Mouse (Mus musculus) embryonic facial prominence, embryonic 10.5 days (tissue): ENCODE measurements around the gene Slc6a9. TPM values are rescaled to one million over a fixed set of nuclear protein-coding genes. Genes with fewer than 3 reads are reported as not detected.

ENCODE experiments used
- DNase-seq: peaks from one replicate; pipeline ENCODE4 v3.0.0-alpha.2; 2017; ENCODE audit warnings: low spot score
- H3K27ac ChIP-seq: fragments of 300-500 bp; sonication (generic); replicated peaks from 2 replicates; pipeline ENCODE4 v1.5.1; 2016; ENCODE audit warnings: mild to moderate bottlenecking
- H3K27me3 ChIP-seq: fragments of 300-500 bp; sonication (generic); replicated peaks from 2 replicates; pipeline ENCODE4 v1.6.1; 2016; ENCODE audit warnings: low read depth, mild to moderate bottlenecking; ENCODE audit not compliant: poor library complexity, severe bottlenecking
- H3K36me3 ChIP-seq: fragments of 300-500 bp; sonication (generic); replicated peaks from 2 replicates; pipeline ENCODE4 v1.6.1; 2016; ENCODE audit warnings: mild to moderate bottlenecking, moderate library complexity
- H3K4me1 ChIP-seq: fragments of 300-500 bp; sonication (generic); 2 replicates; pipeline ENCODE4 v1.6.1; 2016
- H3K4me3 ChIP-seq: fragments of 300-500 bp; sonication (generic); 2 replicates; pipeline ENCODE4 v1.5.1; 2016; ENCODE audit warnings: mild to moderate bottlenecking, moderate library complexity
- H3K9me3 ChIP-seq: fragments of 300-500 bp; sonication (generic); 2 replicates; pipeline ENCODE4 v1.6.1; 2016; ENCODE audit warnings: mild to moderate bottlenecking
- WGBS: fragments of 180-500 bp; shearing (Covaris S2); methylation state at CpG from one replicate; pipeline ENCODE4 v1.1.7; 2016; 5-methylcytosine and 5-hydroxymethylcytosine counted together
- polyA plus RNA-seq: library from polyadenylated mRNA; unstranded; fragments of >200 nt; fragmentation: Nextera tagmentation; extraction: Ambion mirVana; gene quantifications from 2 replicates; pipeline ENCODE4 v1.2.1, GENCODE M21; 2016

The Slc6a9 gene
- polyA plus RNA-seq, 1 experiment from 2014 or later: 8.2 TPM

GRCm38 (mm10) chr4:117830124-117830551, 4.2 kb upstream of the Slc6a9 start:
- WGBS: 16% methylated on average over 5 of the region's 5 CpGs
- Histone ChIP-seq H3K27ac (peak overlapping the region; percentile 26; the same call in 1 of the 2 replicates), H3K4me3 (peak overlapping the region; percentile 25)

DNA sequence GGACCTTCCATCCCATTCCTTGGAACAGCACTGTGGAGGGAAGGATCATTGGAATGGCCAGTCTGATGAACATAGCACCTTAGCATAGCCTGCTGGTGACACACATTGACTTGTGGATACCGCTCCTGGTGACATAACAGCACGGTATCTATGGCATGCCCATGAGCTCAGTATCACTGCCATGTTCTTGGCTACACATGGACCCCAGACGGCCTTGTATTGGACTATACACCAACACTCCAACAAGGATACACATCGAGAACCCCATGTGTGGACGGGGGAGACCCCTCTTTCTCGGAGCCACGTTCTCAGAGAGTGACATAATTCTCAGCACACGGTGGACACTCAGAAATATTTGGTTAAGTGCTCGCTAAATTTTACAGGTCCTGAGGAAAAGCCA, 3.5 kb upstream of the Slc6a9 start:
- DNase-seq: no peak

More at GRCm38 (mm10) chr4:117830124-117830551, 4.2 kb upstream of the Slc6a9 start:
- peaks cover 44% of the 10 kb centered on the region for H3K27me3 ChIP-seq
- no peak for DNase-seq
- peaks cover 22% of the 10 kb centered on the region for H3K4me1 ChIP-seq
- no peaks in the 10 kb centered on the region for H3K9me3 ChIP-seq
- H3K36me3 ChIP-seq: no peaks in the 10 kb centered on the region

DNA sequence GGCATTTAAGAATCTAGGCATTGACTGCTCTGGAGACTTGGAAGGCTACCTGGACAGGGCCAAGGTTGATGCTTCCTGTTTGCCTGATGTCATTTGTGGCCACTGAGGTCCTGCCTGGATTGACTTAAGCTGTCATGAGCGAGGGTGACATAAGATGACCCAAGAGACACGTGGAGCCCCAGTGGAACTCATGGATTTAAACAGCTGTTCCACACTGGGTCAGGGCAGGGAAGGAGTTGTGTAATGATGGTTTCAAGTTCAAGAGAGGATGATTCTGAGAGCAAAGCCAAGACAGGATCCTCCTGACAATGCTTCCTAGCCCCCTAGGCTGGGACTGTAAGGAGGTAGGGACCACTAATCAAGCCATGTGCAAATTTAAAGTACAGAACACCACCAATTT, 2.8 kb upstream of the Slc6a9 start:
- Histone ChIP-seq H3K36me3 (no peaks in the 10 kb centered on the region), H3K27me3 (peaks cover 44% of the 10 kb centered on the region), H3K27ac (no peak overlapping the region), H3K9me3 (no peaks in the 10 kb centered on the region), H3K4me3 (no peak overlapping the region), H3K4me1 (peaks cover 34% of the 10 kb centered on the region)
- no peak for DNase-seq
- 64% methylated on average over 2 of the region's 2 CpGs for WGBS

More for the DNA sequence above, 3.5 kb upstream of the Slc6a9 start:
- peaks cover 28% of the 10 kb centered on the region for H3K4me1 ChIP-seq
- H3K36me3 ChIP-seq: no peaks in the 10 kb centered on the region
- H3K27me3 ChIP-seq: peaks cover 44% of the 10 kb centered on the region
- no peak overlapping the region; the same call in 1 of the 2 replicates for H3K27ac ChIP-seq
- H3K4me3 ChIP-seq: no peak overlapping the region
- no peaks in the 10 kb centered on the region for H3K9me3 ChIP-seq
- 90% methylated on average over 9 of the region's 9 CpGs for WGBS

- Histone ChIP-seq H3K9me3 (no peaks in the 10 kb centered on the region), H3K27ac (no peak overlapping the region), H3K4me1 (peaks cover 37% of the 10 kb centered on the region), H3K27me3 (peaks cover 44% of the 10 kb centered on the region), H3K4me3 (no peak overlapping the region), H3K36me3 (no peaks in the 10 kb centered on the region)
- no peak for DNase-seq
- WGBS: 77% methylated on average over 9 of the region's 9 CpGs
Measured at GRCm38 (mm10) chr4:117831920-117832691, 2.2 kb upstream of the Slc6a9 start.

DNA sequence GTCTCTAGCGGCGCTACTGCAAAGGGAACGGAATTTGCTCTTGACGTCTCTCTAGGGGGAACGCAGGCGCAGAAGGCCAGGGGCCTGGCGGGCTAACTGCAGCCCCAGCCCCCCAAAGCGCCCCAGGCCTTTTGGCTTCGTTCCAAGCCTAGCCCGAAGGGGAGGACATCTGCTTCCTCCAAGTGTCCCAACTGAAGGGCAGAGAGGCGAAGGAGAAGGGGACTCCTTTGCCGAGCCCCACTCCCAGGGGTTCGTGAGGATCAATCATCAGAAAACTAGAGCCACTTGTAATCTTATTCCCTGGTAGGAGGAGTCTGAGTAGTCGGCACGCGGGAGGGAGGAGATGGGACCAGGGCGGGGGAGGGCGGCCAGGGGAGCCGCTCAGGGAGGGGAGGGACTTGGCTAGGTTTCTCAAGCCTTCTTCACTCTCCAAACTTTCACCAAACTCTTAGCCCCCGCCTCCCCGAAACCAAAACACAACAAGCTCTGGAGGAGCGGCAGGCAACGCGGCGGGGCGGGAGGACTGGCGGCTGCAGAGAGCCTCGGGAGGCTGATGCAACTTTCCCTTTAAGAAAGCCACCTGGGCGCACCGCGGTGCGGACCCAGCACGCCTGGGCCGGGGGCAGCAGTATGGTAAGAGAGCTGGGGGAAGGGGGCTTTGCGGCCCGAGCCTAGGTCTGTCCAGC, 682 bp downstream of the Slc6a9 start:
- peak overlapping the region; percentile 91 for H3K27ac ChIP-seq
- DNase-seq: peak; percentile 89
- peak overlapping the region; percentile 85 for H3K4me3 ChIP-seq
- no peaks in the 10 kb centered on the region for H3K36me3 ChIP-seq
- H3K27me3 ChIP-seq: peaks cover 40% of the 10 kb centered on the region
- H3K9me3 ChIP-seq: no peaks in the 10 kb centered on the region
- under 1% methylated on average over 36 of the region's 36 CpGs for WGBS
- peaks cover 32% of the 10 kb centered on the region for H3K4me1 ChIP-seq

DNA sequence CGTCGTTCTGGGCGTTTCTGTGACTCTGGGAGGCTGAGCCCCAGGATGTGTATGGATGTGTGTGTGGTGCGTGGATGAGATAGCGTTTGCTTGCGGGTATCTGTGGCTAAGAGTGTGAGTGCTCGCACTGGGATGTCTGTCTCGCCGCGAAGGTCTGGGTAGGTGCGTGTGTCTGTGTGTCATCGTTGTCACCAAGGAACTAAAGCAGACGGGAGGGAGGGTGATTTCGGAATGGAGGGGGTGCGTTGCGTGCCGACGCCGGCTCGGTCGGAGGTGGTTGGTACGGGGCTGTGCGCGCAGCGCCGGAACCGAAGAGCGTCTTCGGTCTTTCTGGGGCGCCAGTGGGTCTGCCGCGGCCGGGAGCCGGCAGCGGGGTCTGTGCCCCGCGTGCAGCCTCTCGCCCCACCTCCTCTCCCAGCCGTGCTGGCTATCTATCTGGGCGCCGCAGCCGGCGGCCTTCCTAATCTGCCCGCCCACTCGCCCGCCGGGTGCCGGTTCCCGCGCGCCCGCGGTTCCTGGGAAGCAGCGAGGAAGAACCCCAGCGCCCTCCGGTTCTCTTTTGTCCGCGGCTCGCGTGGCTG, 1.3 kb downstream of the Slc6a9 start:
- Histone ChIP-seq H3K36me3 (no peaks in the 10 kb centered on the region), H3K27me3 (peaks cover 34% of the 10 kb centered on the region), H3K27ac (peak overlapping the region; percentile 91), H3K4me1 (peaks cover 27% of the 10 kb centered on the region), H3K4me3 (peak overlapping the region; percentile 85), H3K9me3 (no peaks in the 10 kb centered on the region)
- under 1% methylated on average over 60 of the region's 60 CpGs for WGBS
- peak; percentile 62 for DNase-seq

DNA sequence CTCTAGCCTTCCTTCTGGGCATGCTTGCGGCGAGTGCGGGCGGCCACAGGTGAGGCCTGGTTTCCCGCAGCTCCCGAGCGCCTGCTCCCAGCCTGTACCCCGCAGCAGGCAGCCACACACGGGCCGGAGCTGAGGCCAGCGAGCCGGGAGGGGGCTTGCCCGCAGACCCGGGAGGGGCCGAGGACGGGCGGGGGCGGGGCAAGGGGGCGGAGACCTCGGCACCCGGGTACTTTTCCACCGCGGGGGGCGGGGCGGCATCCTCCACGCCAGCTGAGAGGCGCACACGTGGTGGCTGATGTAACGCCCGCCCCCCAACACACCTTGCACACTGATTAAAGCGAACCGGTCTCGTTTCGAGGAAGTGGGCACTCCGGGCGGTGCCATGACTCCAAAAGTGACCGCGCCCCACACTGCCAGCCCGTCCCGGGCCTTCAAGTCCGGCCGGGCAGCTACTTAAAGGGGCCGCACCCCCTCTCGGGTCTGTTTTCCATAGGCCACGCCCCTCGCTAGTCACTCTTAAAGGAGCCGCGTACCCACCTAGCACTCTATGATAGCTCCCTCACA, 2.0 kb downstream of the Slc6a9 start:
- Histone ChIP-seq H3K27ac (peak overlapping the region; percentile 91), H3K9me3 (no peaks in the 10 kb centered on the region), H3K4me3 (peak overlapping the region; percentile 85), H3K4me1 (peaks cover 27% of the 10 kb centered on the region), H3K27me3 (peaks cover 27% of the 10 kb centered on the region), H3K36me3 (no peaks in the 10 kb centered on the region)
- DNase-seq: peak; percentile 94
- under 1% methylated on average over 48 of the region's 48 CpGs for WGBS

DNA sequence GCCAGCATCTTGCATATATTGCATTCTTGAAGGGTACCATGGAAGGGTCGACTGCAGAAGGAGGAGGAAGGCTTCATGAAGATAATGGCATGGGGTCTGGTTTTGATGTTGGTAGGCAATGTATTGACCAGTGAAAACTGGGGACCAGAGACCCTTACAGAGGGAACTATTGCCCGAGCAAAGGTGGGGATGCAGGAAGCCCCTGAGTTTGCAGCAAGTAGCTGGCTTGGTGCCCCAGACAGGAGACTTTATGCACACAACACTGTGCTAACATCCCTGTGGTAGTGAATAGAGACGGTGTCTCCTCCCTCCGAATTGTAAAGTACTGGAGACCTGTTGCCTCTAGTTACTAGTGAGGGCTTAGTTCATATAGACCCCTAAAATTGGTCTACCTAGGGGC, 3.0 kb downstream of the Slc6a9 start:
- Histone ChIP-seq H3K27me3 (peaks cover 18% of the 10 kb centered on the region), H3K4me1 (peaks cover 27% of the 10 kb centered on the region), H3K4me3 (peak overlapping the region; percentile 85; the same call in 1 of the 2 replicates), H3K9me3 (no peaks in the 10 kb centered on the region), H3K36me3 (no peaks in the 10 kb centered on the region), H3K27ac (0 out of 2 replicates have a peak overlapping the region, but pooled peaks have one; percentile 91)
- WGBS: 66% methylated on average over 4 of the region's 4 CpGs
- DNase-seq: no peak

DNA sequence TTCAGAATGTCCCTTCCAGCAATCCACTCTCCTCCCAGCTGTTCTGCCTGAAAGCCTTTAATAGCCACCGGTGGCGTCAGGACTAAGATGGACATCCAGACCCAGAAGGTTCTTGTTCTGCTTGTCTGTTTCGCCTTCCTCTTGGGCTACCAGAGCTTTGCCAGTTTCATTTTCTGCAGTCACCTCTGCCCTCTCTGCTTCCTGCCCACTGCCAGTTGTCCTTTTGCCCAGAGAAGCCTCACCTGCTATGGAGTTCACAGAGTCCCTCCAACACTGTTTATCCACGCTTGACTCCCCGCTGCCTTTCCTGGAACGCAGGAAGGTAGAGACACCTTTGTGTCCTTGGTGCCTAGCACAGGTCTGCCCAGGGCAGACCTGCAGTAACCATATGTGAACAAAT, 5.1 kb downstream of the Slc6a9 start:
- no peaks in the 10 kb centered on the region for H3K9me3 ChIP-seq
- H3K36me3 ChIP-seq: no peaks in the 10 kb centered on the region
- 78% methylated on average over 6 of the region's 6 CpGs for WGBS
- H3K4me3 ChIP-seq: no peak overlapping the region
- H3K4me1 ChIP-seq: peaks cover 23% of the 10 kb centered on the region
- H3K27me3 ChIP-seq: peaks cover 5% of the 10 kb centered on the region
- DNase-seq: no peak
- no peak overlapping the region for H3K27ac ChIP-seq

GRCm38 (mm10) chr4:117840821-117841220, 6.5 kb downstream of the Slc6a9 start:
- no peaks in the 10 kb centered on the region for H3K9me3 ChIP-seq
- no peaks in the 10 kb centered on the region for H3K27me3 ChIP-seq
- peaks cover 7% of the 10 kb centered on the region; the same call in 1 of the 2 replicates for H3K36me3 ChIP-seq
- H3K4me3 ChIP-seq: no peak overlapping the region
- H3K27ac ChIP-seq: no peak overlapping the region
- no peak for DNase-seq
- WGBS: 90% methylated on average over 5 of the region's 5 CpGs
- H3K4me1 ChIP-seq: peaks cover 8% of the 10 kb centered on the region; the same call in 1 of the 2 replicates

DNA sequence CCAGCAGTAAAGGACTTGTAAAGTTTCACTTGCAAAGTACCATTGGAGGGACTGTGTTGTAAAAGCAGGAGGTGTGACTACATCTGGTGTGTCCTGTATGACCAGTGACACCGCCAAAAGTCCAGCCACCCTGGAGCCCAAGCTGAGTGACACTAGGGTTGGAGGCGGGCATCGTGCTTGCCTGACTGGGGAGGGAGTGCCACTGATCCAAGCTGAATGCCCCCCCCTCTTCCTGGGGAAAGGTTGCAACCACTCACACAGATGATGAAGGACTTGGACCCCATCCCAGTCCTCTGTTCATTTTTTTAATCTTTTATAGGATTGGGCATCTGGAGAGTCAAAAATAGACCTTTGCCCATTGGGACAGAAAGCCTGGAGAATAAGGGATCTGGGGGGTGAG, 7.3 kb downstream of the Slc6a9 start:
- H3K4me3 ChIP-seq: no peak overlapping the region
- 0 out of 2 replicates have a peak, but pooled peaks cover 3% of the 10 kb centered on the region for H3K4me1 ChIP-seq
- 80% methylated on average over 3 of the region's 3 CpGs for WGBS
- peaks cover 11% of the 10 kb centered on the region; the same call in 1 of the 2 replicates for H3K36me3 ChIP-seq
- H3K9me3 ChIP-seq: no peaks in the 10 kb centered on the region
- no peaks in the 10 kb centered on the region for H3K27me3 ChIP-seq
- H3K27ac ChIP-seq: no peak overlapping the region
- no peak for DNase-seq

DNA sequence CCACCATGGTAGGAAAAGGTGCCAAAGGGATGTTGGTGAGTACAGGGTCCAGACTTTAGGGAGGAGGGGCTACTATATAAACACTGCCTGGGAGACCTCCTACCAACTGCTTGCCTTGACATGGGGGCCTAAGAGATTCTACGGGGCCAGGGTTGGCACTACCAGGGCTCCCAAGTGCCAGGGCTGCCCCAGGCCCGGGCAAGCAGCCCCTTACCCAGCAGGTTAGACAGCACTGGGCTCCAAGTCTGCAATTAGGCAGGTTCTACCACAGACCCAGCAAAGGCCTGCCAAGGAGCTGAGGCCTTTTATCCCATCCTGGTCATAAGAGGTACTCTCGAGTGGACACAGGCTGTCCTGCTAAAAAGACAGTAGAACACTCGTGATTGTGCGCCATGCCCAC, 8.8 kb downstream of the Slc6a9 start:
- H3K27ac ChIP-seq: no peak overlapping the region
- no peak overlapping the region for H3K4me3 ChIP-seq
- WGBS: 92% methylated on average over 5 of the region's 5 CpGs
- no peaks in the 10 kb centered on the region for H3K27me3 ChIP-seq
- peaks cover 11% of the 10 kb centered on the region; the same call in 1 of the 2 replicates for H3K36me3 ChIP-seq
- H3K4me1 ChIP-seq: peaks cover 7% of the 10 kb centered on the region
- no peak for DNase-seq
- H3K9me3 ChIP-seq: no peaks in the 10 kb centered on the region
